Mouse (Mus musculus) stomach, adult 2 months (tissue): ENCODE data around the gene Tmem139. TPM values are rescaled to one million over a fixed set of nuclear protein-coding genes. Genes with fewer than 3 reads are reported as not detected.

Experiments used
- polyA plus RNA-seq: library from polyadenylated mRNA; depleted of rRNA; stranded (reverse); fragments of >200 nt; gene quantifications from 2 replicates; pipeline ENCODE4 v1.2.3, GENCODE M21; 2012; rRNA removed

The Tmem139 gene
- 11.0 and 11.8 TPM in 2 replicates for polyA plus RNA-seq

GRCm38 (mm10) chr6:42261524-42262170 lies at the start of gene Tmem139:
Tmem139 (plus strand) TSS chr6:42261970.

GRCm38 (mm10) chr6:42215028-42215427 lies 46.7 kb upstream of the Tmem139 start, which contains the start of gene Tas2r144:
Tas2r144 (plus strand) TSS chr6:42215328.

GRCm38 (mm10) chr6:42245711-42246353 lies 15.9 kb upstream of the Tmem139 start, which contains the start of gene Gstk1:
Gstk1 (plus strand) TSS chr6:42245935.

GRCm38 (mm10) chr6:42264626-42265312 lies 3.0 kb downstream of the Tmem139 start, which contains the start of gene Casp2:
Casp2 (plus strand) TSS chr6:42264985.

GRCm38 (mm10) chr6:42286448-42286847 lies 24.7 kb downstream of the Tmem139 start, which contains the start of gene Clcn1:
Clcn1 (plus strand) TSS chr6:42286685.

Other genes with a start within 250 kb of the Tmem139 start
- gene Sva, start 223.6 kb upstream of the Tmem139 start, polyA plus RNA-seq = not detected in 2 replicates
- not detected in 2 replicates for gene Tas2r139, start 121.0 kb upstream of the Tmem139 start, polyA plus RNA-seq
- not detected in 2 replicates for gene Tas2r144, start 46.6 kb upstream of the Tmem139 start, polyA plus RNA-seq
- gene Gstk1, start 16.0 kb upstream of the Tmem139 start, polyA plus RNA-seq = 16.7 and 24.8 TPM in 2 replicates
- gene Casp2, start 3.0 kb downstream of the Tmem139 start, polyA plus RNA-seq = 10.0 and 18.8 TPM in 2 replicates
- 0.29 and 0.65 TPM in 2 replicates for gene Clcn1, start 24.7 kb downstream of the Tmem139 start, polyA plus RNA-seq
- gene Fam131b, start 62.7 kb downstream of the Tmem139 start, polyA plus RNA-seq = 0.09 and 0.14 TPM in 2 replicates
- 107 and 152 TPM in 2 replicates for gene Zyx, start 87.7 kb downstream of the Tmem139 start, polyA plus RNA-seq
- 10.1 and 11.7 TPM in 2 replicates for gene Epha1, start 111.3 kb downstream of the Tmem139 start, polyA plus RNA-seq
- 0.12 TPM in 1 of 2 replicates, not detected in the other for gene Tas2r143, start 138.3 kb downstream of the Tmem139 start, polyA plus RNA-seq
- not detected in 2 replicates for gene Tas2r135, start 143.5 kb downstream of the Tmem139 start, polyA plus RNA-seq
- 0.06 and 0.11 TPM in 2 replicates for gene Tas2r126, start 172.6 kb downstream of the Tmem139 start, polyA plus RNA-seq
- not detected in 2 replicates for gene Olfr458, start 203.2 kb downstream of the Tmem139 start, polyA plus RNA-seq
- not detected in 2 replicates for gene Olfr457, start 214.4 kb downstream of the Tmem139 start, polyA plus RNA-seq
- gene Olfr456, start 225.2 kb downstream of the Tmem139 start, polyA plus RNA-seq = not detected in 2 replicates